Mouse (Mus musculus): ENCODE data around the gene Scpep1. TPM values are rescaled to one million over a fixed set of nuclear protein-coding genes. Genes with fewer than 3 reads are reported as not detected.

The Scpep1 gene
- polyA plus RNA-seq (2015; fragmentation: Nextera tagmentation; extraction: Ambion mirVana) = 38.8 and 46.7 TPM in 2 replicates

GRCm38 (mm10) chr11:88955217-88955969 is at the start of gene Scpep1:
Gene Scpep1, minus strand, starts transcription at chr11:88955465.

GRCm38 (mm10) chr11:88998974-88999722 is 43.9 kb upstream of the Scpep1 start, which contains the start of gene Trim25:
Gene Trim25, plus strand, starts transcription at chr11:88999376.

GRCm38 (mm10) chr11:88970202-88970732 is 15.0 kb upstream of the Scpep1 start, which contains the start of gene Coil:
Gene Coil, plus strand, starts transcription at chr11:88970252.

GRCm38 (mm10) chr11:88966881-88967361 is 11.7 kb upstream of the Scpep1 start, which contains the start of gene Elobl:
Gene Elobl, minus strand, starts transcription at chr11:88966931.

Other genes with a start within 250 kb of the Scpep1 start
- gene Msi2, start 237.0 kb downstream of the Scpep1 start, polyA plus RNA-seq (2015; fragmentation: Nextera tagmentation; extraction: Ambion mirVana) = 20.6 and 22.7 TPM in 2 replicates
- gene Akap1, start 90.9 kb downstream of the Scpep1 start, polyA plus RNA-seq (2015; fragmentation: Nextera tagmentation; extraction: Ambion mirVana) = 54.1 and 55.3 TPM in 2 replicates
- not detected in 2 replicates for gene Elobl, start 11.5 kb upstream of the Scpep1 start, polyA plus RNA-seq (2015; fragmentation: Nextera tagmentation; extraction: Ambion mirVana)
- 5.3 and 6.3 TPM in 2 replicates for gene Coil, start 14.8 kb upstream of the Scpep1 start, polyA plus RNA-seq (2015; fragmentation: Nextera tagmentation; extraction: Ambion mirVana)
- gene Trim25, start 43.9 kb upstream of the Scpep1 start, polyA plus RNA-seq (2015; fragmentation: Nextera tagmentation; extraction: Ambion mirVana) = 20.1 and 24.0 TPM in 2 replicates
- 1.8 TPM in 2 replicates for gene Dgke, start 111.4 kb upstream of the Scpep1 start, polyA plus RNA-seq (2015; fragmentation: Nextera tagmentation; extraction: Ambion mirVana)
- 0.71 and 0.99 TPM in 2 replicates for gene Gm525, start 118.4 kb upstream of the Scpep1 start, polyA plus RNA-seq (2015; fragmentation: Nextera tagmentation; extraction: Ambion mirVana)

Measured in skeletal muscle tissue, postnatal 0 days (tissue).